Mouse (Mus musculus) midbrain, embryonic 10.5 days (tissue): ENCODE results near the gene Serpinb9b. TPM values are rescaled to one million over a fixed set of nuclear protein-coding genes. Genes with fewer than 3 reads are reported as not detected.

Experiments
- DNase-seq: peaks from one replicate; pipeline ENCODE4 v3.0.0-alpha.2; 2017; ENCODE audit warnings: low spot score
- H3K27ac ChIP-seq: fragments of 300-500 bp; sonication (generic); replicated peaks from 2 replicates; pipeline ENCODE4 v1.5.1; 2016; ENCODE audit warnings: mild to moderate bottlenecking
- H3K27me3 ChIP-seq: fragments of 300-500 bp; sonication (generic); 2 replicates; pipeline ENCODE4 v1.6.1; 2016; ENCODE audit warnings: low read depth, mild to moderate bottlenecking; ENCODE audit not compliant: poor library complexity, severe bottlenecking
- H3K36me3 ChIP-seq: fragments of 300-500 bp; sonication (generic); 2 replicates; pipeline ENCODE4 v1.6.1; 2016; ENCODE audit warnings: mild to moderate bottlenecking, moderate library complexity
- H3K4me1 ChIP-seq: fragments of 300-500 bp; sonication (generic); 2 replicates; pipeline ENCODE4 v1.6.1; 2016
- H3K4me3 ChIP-seq: fragments of 300-500 bp; sonication (generic); 2 replicates; pipeline ENCODE4 v1.5.1; 2016; ENCODE audit warnings: mild to moderate bottlenecking, moderate library complexity
- H3K9me3 ChIP-seq: fragments of 300-500 bp; sonication (generic); replicated peaks from 2 replicates; pipeline ENCODE4 v1.6.1; 2016; ENCODE audit warnings: mild to moderate bottlenecking
- WGBS: fragments of 180-500 bp; shearing (Covaris S2); methylation state at CpG from one replicate; pipeline ENCODE4 v1.1.7; 2016; 5-methylcytosine and 5-hydroxymethylcytosine counted together
- polyA plus RNA-seq: library from polyadenylated mRNA; unstranded; fragments of >200 nt; fragmentation: Nextera tagmentation; extraction: Ambion mirVana; gene quantifications from 2 replicates; pipeline ENCODE4 v1.2.1, GENCODE M21; 2016

Gene Serpinb9b
- polyA plus RNA-seq, 1 experiment from 2014 or later, result not detected

- no peaks in the 10 kb centered on the region for H3K36me3 ChIP-seq
- DNase-seq, result no peak
- 93% methylated on average over 3 of the region's 3 CpGs for WGBS
- H3K27ac ChIP-seq, result no peak overlapping the region
- H3K4me3 ChIP-seq, result no peak overlapping the region
- H3K4me1 ChIP-seq, result peaks cover 16% of the 10 kb centered on the region
- H3K9me3 ChIP-seq, result peaks cover 10% of the 10 kb centered on the region; the same call in 1 of the 2 replicates
- H3K27me3 ChIP-seq, result no peaks in the 10 kb centered on the region
Measured at GRCm38 (mm10) chr13:33089566-33089965, 62.4 kb downstream of the Serpinb9b start.

DNA sequence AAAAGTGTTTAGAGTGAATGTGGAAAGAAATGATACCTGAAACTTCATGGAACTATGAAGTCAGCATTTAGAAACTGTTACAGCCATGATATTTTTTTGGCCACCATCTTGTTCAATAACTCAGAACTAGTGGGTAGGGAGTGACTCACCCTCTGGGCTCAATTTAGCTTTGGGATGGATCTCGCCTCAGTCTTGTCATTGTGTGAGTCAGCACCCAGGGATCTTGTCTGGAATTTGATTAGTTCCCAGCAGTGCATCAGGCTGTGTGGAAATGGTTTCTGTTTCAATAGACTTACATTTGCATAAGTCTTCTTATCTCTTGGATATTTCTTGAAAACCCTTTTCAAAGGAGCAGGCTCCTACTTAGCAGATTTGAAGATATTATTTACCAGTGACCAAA lies 63.3 kb downstream of the Serpinb9b start:
- WGBS, result 49% methylated on average over 1 of the region's 1 CpGs

GRCm38 (mm10) chr13:33091306-33091705 lies 64.1 kb downstream of the Serpinb9b start:
- Histone ChIP-seq H3K4me3 (no peak overlapping the region), H3K27ac (no peak overlapping the region), H3K4me1 (peaks cover 1% of the 10 kb centered on the region), H3K9me3 (peaks cover 10% of the 10 kb centered on the region; the same call in 1 of the 2 replicates), H3K36me3 (no peaks in the 10 kb centered on the region), H3K27me3 (no peaks in the 10 kb centered on the region)
- DNase-seq, result no peak
- WGBS, result 98% methylated on average over 1 of the region's 1 CpGs

More for the DNA sequence above, 63.3 kb downstream of the Serpinb9b start:
- H3K4me1 ChIP-seq, result peaks cover 9% of the 10 kb centered on the region
- H3K27me3 ChIP-seq, result no peaks in the 10 kb centered on the region
- H3K9me3 ChIP-seq, result peaks cover 10% of the 10 kb centered on the region; the same call in 1 of the 2 replicates
- no peak overlapping the region for H3K4me3 ChIP-seq
- no peaks in the 10 kb centered on the region for H3K36me3 ChIP-seq
- H3K27ac ChIP-seq, result no peak overlapping the region
- no peak for DNase-seq

Other genes with a start within 250 kb of the Serpinb9b start
- gene Mylk4, start 243.5 kb upstream of the Serpinb9b start, polyA plus RNA-seq, result not detected in 2 replicates
- 17.0 and 19.5 TPM in 2 replicates for gene Wrnip1, start 225.4 kb upstream of the Serpinb9b start, polyA plus RNA-seq
- not detected in 2 replicates for gene D930007J09Rik, start 224.6 kb upstream of the Serpinb9b start, polyA plus RNA-seq
- gene Serpinb1a, start 176.2 kb upstream of the Serpinb9b start, polyA plus RNA-seq, result 1.1 and 1.9 TPM in 2 replicates
- not detected in 2 replicates for gene Serpinb1c, start 129.2 kb upstream of the Serpinb9b start, polyA plus RNA-seq
- gene Serpinb6b, start 62.2 kb upstream of the Serpinb9b start, polyA plus RNA-seq, result 0.55 and 0.63 TPM in 2 replicates
- gene Serpinb9, start 24.2 kb upstream of the Serpinb9b start, polyA plus RNA-seq, result 0.80 and 0.98 TPM in 2 replicates
- 0.25 and 0.39 TPM in 2 replicates for gene Serpinb1b, start 51.2 kb downstream of the Serpinb9b start, polyA plus RNA-seq
- gene Serpinb9c, start 132.3 kb downstream of the Serpinb9b start, polyA plus RNA-seq, result not detected in 2 replicates
- not detected in 2 replicates for gene Serpinb9d, start 165.5 kb downstream of the Serpinb9b start, polyA plus RNA-seq
- not detected in 2 replicates for gene Serpinb9e, start 222.2 kb downstream of the Serpinb9b start, polyA plus RNA-seq